Mouse (Mus musculus) hindbrain, embryonic 10.5 days (tissue): ENCODE results near the gene Pef1. TPM values are rescaled to one million over a fixed set of nuclear protein-coding genes. Genes with fewer than 3 reads are reported as not detected.

ENCODE experiments used
- DNase-seq: peaks from one replicate; pipeline ENCODE4 v3.0.0-alpha.2; 2017; ENCODE audit warnings: low spot score
- H3K27ac ChIP-seq: fragments of 300-500 bp; sonication (generic); 2 replicates; pipeline ENCODE4 v1.5.1; 2016; ENCODE audit warnings: mild to moderate bottlenecking, moderate library complexity
- H3K27me3 ChIP-seq: fragments of 300-500 bp; sonication (generic); 2 replicates; pipeline ENCODE4 v1.6.1; 2016; ENCODE audit warnings: mild to moderate bottlenecking; ENCODE audit not compliant: poor library complexity, insufficient read depth, severe bottlenecking
- H3K36me3 ChIP-seq: fragments of 300-500 bp; sonication (generic); 2 replicates; pipeline ENCODE4 v1.6.1; 2016; ENCODE audit warnings: mild to moderate bottlenecking, moderate library complexity
- H3K4me1 ChIP-seq: fragments of 300-500 bp; sonication (generic); replicated peaks from 2 replicates; pipeline ENCODE4 v1.6.1; 2016; ENCODE audit warnings: mild to moderate bottlenecking
- H3K4me3 ChIP-seq: fragments of 300-500 bp; sonication (generic); 2 replicates; pipeline ENCODE4 v1.5.1; 2016; ENCODE audit warnings: mild to moderate bottlenecking, moderate library complexity
- H3K9me3 ChIP-seq: fragments of 300-500 bp; sonication (generic); 2 replicates; pipeline ENCODE4 v1.6.1; 2016; ENCODE audit warnings: mild to moderate bottlenecking, moderate library complexity
- WGBS: fragments of 180-500 bp; shearing (Covaris S2); methylation state at CpG from one replicate; pipeline ENCODE4 v1.1.7; 2016; 5-methylcytosine and 5-hydroxymethylcytosine counted together
- polyA plus RNA-seq: library from polyadenylated mRNA; unstranded; fragments of >200 nt; fragmentation: Nextera tagmentation; extraction: Ambion mirVana; gene quantifications from 2 replicates; pipeline ENCODE4 v1.2.1, GENCODE M21; 2016

Pef1 gene
- polyA plus RNA-seq: 76.3 and 83.5 TPM in 2 replicates

DNA sequence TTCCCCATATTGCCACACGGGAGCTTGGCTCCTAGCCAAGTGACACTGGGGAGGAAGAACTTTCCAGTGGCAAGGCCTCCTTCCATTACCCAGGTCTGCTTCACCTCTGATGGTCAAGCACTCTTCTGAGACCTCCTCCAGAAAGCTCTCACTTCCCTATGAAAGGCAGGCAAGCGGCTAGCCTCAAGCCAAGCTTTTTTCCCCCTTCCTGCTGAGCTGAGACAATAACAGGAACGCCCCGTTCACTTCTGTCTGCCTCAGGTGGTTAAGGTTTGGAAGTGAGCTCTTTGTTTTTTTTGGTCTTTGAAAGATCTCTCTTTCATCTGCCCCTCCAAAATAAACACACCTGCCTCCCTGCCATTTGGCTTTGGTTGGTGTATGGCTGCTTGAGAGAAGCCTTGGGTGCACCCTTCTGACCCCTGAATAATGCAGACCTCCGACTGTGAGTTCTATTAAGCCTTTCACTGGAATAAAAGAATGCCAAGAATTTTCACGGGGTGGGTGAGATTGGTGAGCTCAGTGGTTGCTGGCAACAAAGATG lies at the start of gene Pef1:
Gene Pef1 (plus strand): TSS at position 448 of the 541 bp plus-strand sequence.
- Histone ChIP-seq H3K9me3 (0 out of 2 replicates have a peak, but pooled peaks cover 4% of the 10 kb centered on the region), H3K36me3 (no peaks in the 10 kb centered on the region), H3K27ac (peak within 1 kb of the TSS; percentile 67), H3K4me1 (peaks cover 39% of the 10 kb centered on the region), H3K4me3 (no peak within 1 kb of the TSS), H3K27me3 (peaks cover 9% of the 10 kb centered on the region; the same call in 1 of the 2 replicates)
- WGBS: 6% methylated on average over 6 of the region's 6 CpGs
- DNase-seq: no peak

DNA sequence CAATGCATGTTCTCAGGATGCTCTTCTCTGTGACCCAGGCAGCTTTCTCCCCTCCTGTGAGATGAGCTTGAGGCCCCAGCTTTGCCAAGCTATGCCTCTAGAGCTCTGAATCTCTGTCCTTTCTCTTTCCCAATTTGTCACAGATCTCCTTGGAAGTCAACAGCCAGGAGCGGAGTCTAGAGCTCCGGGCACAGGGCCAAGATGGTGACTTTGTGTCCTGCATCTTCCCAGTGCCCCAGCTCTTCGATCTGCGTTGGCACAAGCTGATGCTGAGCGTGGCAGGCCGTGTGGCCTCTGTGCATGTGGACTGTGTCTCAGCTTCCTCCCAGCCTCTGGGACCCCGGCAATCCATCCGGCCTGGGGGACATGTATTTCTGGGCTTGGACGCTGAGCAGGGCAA lies 49.2 kb upstream of the Pef1 start:
- no peaks in the 10 kb centered on the region for H3K9me3 ChIP-seq
- no peak overlapping the region for H3K27ac ChIP-seq
- 91% methylated on average over 9 of the region's 9 CpGs for WGBS
- peaks cover 74% of the 10 kb centered on the region for H3K4me1 ChIP-seq
- H3K4me3 ChIP-seq: no peak overlapping the region
- peaks cover 20% of the 10 kb centered on the region for H3K27me3 ChIP-seq
- DNase-seq: no peak
- no peaks in the 10 kb centered on the region for H3K36me3 ChIP-seq

DNA sequence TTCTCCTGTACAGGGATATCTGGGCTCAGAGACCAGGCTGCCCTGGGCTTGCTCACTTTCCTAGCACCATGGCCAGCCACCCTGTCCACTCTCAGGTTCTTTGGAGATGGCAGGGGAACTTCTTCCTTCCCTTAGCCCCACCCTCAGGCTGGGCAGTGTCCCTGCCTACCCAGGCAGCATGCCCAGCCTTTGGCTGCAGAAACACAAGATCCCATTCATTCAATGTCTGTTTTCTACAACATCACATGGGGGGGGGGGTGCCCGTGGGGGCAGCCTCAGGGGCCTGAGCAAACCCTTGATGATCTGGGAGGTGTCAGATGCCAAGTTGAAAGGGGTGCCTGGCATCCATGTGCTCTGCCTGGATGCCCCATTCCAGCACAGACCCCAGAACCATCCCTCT lies 47.6 kb upstream of the Pef1 start:
- 48% methylated on average over 1 of the region's 1 CpGs for WGBS

DNA sequence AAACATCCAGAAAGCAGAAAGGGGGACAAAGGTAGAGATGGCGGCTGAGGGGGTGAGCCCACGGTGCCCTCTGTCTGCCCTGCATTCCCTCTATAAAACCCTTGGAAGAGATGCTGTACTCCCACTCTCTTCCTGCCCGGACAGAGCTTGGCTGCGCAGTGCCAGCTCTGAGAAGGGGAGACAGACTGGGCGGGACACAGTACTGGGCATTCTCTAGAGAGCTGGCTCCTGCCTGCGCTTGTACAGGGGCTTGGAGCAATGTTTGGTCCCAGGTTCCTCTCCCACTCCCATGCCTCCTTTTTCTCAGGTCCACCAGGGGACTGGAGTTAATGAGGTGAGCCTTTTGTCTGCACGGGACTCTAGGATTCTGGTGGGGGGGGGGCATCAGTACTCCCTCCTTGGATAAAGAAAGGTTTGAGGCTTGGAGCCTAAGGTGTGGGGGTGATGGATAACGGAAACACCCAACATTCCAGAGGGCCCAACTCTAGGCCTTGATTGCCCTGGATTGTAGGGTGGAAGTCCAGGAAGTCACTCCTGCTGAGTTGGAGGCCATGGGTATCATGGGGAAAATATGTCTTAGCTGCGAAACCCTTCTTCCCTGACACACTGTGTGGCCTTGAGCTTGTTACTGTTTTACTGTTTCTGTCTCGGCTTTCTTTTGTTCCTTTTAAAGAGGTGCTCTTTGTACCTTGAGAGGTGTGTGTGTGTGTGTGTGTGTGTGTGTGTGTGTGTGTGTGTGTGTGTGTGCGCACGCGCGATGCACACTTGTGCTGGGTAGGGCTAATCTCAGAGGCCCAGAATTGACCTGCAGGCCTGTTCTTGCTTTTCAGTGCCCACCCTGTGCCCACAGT lies 47.0 kb upstream of the Pef1 start:
- peak overlapping the region; percentile 75 for H3K27ac ChIP-seq
- H3K9me3 ChIP-seq: no peaks in the 10 kb centered on the region
- 85% methylated on average over 14 of the region's 14 CpGs for WGBS
- no peak for DNase-seq
- no peaks in the 10 kb centered on the region; the same call in 1 of the 2 replicates for H3K27me3 ChIP-seq
- H3K4me1 ChIP-seq: peaks cover 64% of the 10 kb centered on the region
- no peak overlapping the region for H3K4me3 ChIP-seq
- no peaks in the 10 kb centered on the region for H3K36me3 ChIP-seq

More for the DNA sequence above, 47.6 kb upstream of the Pef1 start:
- peaks cover 64% of the 10 kb centered on the region for H3K4me1 ChIP-seq
- no peaks in the 10 kb centered on the region for H3K9me3 ChIP-seq
- H3K4me3 ChIP-seq: no peak overlapping the region
- H3K36me3 ChIP-seq: no peaks in the 10 kb centered on the region
- H3K27ac ChIP-seq: no peak overlapping the region; the same call in 1 of the 2 replicates
- H3K27me3 ChIP-seq: peaks cover 5% of the 10 kb centered on the region; the same call in 1 of the 2 replicates
- no peak for DNase-seq

DNA sequence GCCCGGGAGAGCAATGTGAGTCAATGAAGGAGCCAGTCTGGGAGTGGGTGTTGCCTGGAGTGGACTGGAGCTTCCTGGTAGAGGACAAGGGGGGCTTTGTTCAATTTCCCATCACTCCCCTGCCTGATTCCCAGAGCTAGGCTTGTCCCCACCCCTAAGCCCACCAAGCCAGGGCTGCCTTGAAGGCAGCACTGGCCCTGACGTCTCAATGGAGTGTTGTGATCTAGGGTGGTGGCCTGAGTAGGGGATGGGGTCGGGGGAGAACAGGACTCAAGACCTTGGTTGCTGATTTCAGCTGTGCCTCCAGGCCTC lies 46.4 kb upstream of the Pef1 start:
- WGBS: 53% methylated on average over 3 of the region's 3 CpGs
- peak overlapping the region; percentile 75 for H3K27ac ChIP-seq
- H3K9me3 ChIP-seq: no peaks in the 10 kb centered on the region
- no peak for DNase-seq
- no peaks in the 10 kb centered on the region for H3K36me3 ChIP-seq
- no peak overlapping the region for H3K4me3 ChIP-seq
- no peaks in the 10 kb centered on the region; the same call in 1 of the 2 replicates for H3K27me3 ChIP-seq
- peaks cover 64% of the 10 kb centered on the region for H3K4me1 ChIP-seq

DNA sequence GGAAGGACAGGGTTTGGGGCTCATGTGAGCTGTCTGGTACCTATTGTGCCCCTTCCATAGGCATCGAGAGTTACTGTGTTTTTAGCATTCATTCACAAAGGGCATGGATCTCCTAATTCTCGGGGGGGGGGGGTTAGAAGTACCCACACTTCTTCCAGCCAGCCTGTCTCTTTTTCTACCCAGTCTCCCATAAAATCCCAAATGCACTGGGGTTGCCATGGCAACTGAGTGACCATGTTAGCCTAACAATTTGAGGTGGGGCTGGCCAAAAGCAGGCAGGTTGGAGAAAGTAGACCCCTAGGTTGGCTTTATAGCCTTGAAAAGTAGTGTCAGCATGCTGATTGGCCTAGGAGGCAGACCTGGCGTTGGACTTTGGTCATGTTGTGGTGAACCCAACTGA lies 45.9 kb upstream of the Pef1 start:
- 55% methylated on average over 3 of the region's 3 CpGs for WGBS
- DNase-seq: no peak
- peaks cover 61% of the 10 kb centered on the region for H3K4me1 ChIP-seq
- H3K9me3 ChIP-seq: no peaks in the 10 kb centered on the region
- no peaks in the 10 kb centered on the region for H3K36me3 ChIP-seq
- no peaks in the 10 kb centered on the region; the same call in 1 of the 2 replicates for H3K27me3 ChIP-seq
- peak overlapping the region; percentile 75 for H3K27ac ChIP-seq
- H3K4me3 ChIP-seq: no peak overlapping the region

DNA sequence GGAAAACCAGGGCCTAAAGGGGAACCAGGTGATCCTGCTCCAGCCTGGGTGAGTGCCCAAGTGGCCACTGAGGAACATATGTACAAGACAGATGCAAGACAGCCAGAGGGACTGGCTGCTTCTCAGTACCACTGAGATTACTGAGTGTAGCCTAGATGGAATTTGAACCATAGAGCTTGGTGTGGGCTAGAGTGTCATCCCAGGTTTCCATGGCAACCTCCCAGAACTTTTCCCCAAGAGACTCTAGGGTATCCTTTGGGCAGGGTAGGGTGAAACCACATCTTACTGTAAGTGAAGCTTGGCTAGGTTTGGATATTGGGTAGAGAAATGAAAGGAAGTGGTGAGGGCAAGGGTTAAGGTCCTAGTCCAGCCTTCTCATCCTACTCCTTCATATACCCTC lies 41.4 kb upstream of the Pef1 start:
- Histone ChIP-seq H3K4me1 (peaks cover 35% of the 10 kb centered on the region), H3K27ac (no peak overlapping the region), H3K36me3 (no peaks in the 10 kb centered on the region), H3K9me3 (no peaks in the 10 kb centered on the region), H3K27me3 (peaks cover 2% of the 10 kb centered on the region; the same call in 1 of the 2 replicates), H3K4me3 (no peak overlapping the region)
- no peak for DNase-seq

DNA sequence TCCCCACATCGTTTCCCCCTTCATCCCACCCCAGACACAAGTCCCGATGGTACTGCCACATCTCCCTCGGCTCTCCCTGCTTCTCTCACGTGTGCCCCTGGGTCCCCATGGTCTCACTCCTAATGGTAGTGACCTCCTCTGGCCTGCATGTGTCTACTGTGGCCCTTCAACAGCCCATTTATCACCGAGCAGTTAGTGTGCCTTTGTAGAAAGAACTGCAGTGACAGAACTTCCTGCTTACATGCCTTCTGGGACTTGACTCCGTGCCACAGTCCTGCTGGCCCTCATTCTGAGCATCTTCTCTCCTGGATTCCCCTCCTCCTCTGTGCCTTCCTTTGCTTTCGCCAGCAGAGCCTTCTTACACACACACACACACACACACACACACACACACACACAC lies 39.2 kb upstream of the Pef1 start:
- Histone ChIP-seq H3K4me3 (no peak overlapping the region), H3K4me1 (peaks cover 23% of the 10 kb centered on the region), H3K27me3 (0 out of 2 replicates have a peak, but pooled peaks cover 3% of the 10 kb centered on the region), H3K36me3 (no peaks in the 10 kb centered on the region), H3K27ac (no peak overlapping the region), H3K9me3 (no peaks in the 10 kb centered on the region)
- 71% methylated on average over 7 of the region's 7 CpGs for WGBS
- no peak for DNase-seq

DNA sequence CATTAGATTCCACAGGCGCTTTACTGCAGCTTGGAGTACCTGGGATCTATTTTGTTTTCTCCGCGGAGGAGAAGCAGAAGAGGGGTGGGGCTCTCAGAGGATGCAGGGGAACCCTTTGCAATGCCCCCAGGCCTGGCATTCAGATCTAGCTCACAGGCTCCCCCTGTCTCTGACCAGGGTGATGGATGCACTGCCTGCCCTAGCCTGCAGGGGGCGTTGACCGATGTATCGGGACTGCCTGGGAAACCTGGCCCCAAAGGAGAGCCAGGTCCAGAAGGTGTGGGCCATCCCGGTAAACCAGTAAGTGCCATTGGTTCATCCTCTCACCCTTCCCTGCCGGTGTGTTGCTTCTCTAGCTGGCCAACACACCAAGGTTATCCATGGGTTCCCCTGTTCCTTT lies 35.5 kb upstream of the Pef1 start:
- Histone ChIP-seq H3K36me3 (no peaks in the 10 kb centered on the region), H3K4me3 (no peak overlapping the region), H3K9me3 (no peaks in the 10 kb centered on the region), H3K27ac (no peak overlapping the region), H3K27me3 (0 out of 2 replicates have a peak, but pooled peaks cover 3% of the 10 kb centered on the region), H3K4me1 (peaks cover 3% of the 10 kb centered on the region; the same call in 1 of the 2 replicates)
- DNase-seq: peak; percentile 29
- 6% methylated on average over 8 of the region's 8 CpGs for WGBS

DNA sequence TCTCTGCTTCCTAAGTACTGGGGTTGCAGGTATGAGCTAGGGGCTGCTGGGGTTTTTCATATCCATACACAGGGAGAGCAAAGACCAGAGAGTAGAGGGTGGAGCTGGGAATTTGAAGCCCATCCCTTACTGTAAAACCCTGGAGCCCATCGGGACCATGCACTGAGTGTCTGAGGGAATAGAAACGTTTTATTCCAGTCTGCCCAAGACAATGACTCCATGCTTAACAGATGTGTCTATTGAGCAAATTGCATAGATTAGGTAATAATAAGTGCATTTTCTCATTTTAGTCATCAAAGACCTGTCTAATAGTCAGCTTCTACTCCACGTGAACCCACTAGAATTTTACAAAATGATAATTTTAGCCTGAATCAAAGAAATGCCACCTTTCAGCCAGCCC lies 31.8 kb upstream of the Pef1 start:
- Histone ChIP-seq H3K27ac (no peak overlapping the region), H3K9me3 (no peaks in the 10 kb centered on the region), H3K27me3 (peaks cover 7% of the 10 kb centered on the region; the same call in 1 of the 2 replicates), H3K36me3 (no peaks in the 10 kb centered on the region), H3K4me3 (no peak overlapping the region), H3K4me1 (0 out of 2 replicates have a peak, but pooled peaks cover 4% of the 10 kb centered on the region)
- DNase-seq: no peak
- 80% methylated on average over 3 of the region's 3 CpGs for WGBS

DNA sequence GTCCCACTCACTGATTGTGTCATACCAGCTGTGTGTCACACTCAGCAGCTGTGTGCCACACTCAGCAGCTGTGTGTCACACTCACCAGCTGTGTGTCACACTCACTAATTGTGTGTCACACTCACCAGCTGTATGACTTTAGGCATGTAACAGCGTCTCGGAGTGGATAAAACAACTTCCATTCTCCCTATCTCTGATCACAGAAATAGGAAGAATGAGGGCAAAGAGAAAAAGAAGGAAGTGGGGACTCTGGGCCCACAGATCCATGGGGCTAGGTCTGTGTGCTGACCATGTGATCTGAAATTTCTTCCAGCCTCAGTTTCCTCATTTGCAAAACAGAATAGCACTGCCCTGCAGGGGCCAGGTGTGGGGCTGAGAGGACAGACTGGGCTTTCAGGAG lies 30.6 kb upstream of the Pef1 start:
- WGBS: 90% methylated on average over 2 of the region's 2 CpGs
- Histone ChIP-seq H3K36me3 (no peaks in the 10 kb centered on the region), H3K4me3 (no peak overlapping the region), H3K4me1 (peaks cover 15% of the 10 kb centered on the region), H3K9me3 (no peaks in the 10 kb centered on the region), H3K27ac (no peak overlapping the region), H3K27me3 (peaks cover 16% of the 10 kb centered on the region)
- DNase-seq: no peak

DNA sequence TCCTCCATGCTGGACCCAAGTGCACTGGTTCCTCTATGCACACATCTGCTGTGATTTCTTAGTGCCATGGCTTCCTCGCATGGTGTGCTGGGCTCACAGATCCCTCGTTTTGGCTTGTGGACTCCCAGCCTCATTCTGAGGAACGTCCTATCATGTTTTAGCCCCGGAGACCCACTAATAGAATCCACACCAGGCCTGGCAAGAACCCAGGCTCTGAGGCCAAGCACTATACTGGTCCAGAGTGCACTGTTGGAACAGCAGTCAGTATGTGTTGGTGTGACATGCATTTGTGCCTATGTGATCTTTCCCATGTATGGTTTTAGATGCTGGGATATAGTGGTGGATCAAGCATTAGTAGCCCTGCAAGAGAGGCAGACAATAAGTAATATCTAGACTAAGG lies 29.0 kb upstream of the Pef1 start:
- 78% methylated on average over 4 of the region's 4 CpGs for WGBS
- H3K36me3 ChIP-seq: no peaks in the 10 kb centered on the region
- H3K4me3 ChIP-seq: no peak overlapping the region
- H3K27me3 ChIP-seq: peaks cover 32% of the 10 kb centered on the region
- no peak overlapping the region for H3K27ac ChIP-seq
- H3K4me1 ChIP-seq: peaks cover 26% of the 10 kb centered on the region
- no peaks in the 10 kb centered on the region for H3K9me3 ChIP-seq
- DNase-seq: no peak

DNA sequence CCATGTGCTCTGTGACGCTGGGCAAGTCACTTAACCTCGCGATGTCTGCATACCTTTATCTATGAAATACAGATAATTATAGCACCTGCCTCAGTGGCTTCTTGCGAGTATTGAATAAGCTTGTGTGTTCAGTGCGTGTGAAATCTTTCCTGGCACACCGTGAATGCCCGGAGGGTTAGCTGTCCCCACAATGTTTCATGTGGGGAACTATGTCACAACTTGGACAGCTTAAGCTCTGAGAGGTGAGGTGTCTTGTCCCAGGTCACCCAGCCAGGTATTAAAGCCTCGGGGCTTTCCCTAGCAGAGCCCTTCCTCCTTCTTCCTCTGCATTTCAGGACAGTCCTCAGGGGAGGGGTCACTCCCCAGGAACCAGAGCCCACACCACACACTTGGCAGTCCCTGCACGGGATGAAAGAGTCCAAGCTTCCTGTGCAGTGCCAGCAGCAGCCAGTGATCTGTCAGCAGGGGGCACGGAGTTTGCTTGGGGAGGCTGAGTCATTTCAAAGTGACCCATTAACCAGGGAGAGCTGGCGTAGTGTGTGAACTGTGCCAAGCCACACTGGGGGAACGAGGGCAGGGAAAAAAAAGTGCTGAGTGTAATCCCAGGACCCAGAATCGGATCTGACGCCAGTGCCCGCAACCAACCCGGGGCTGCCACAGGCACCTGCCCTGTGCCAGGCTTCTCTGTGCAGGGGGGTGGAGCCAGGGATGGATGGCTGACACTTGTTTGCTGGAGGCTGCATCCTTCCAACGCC lies 27.4 kb upstream of the Pef1 start:
- peaks cover 39% of the 10 kb centered on the region for H3K4me1 ChIP-seq
- 73% methylated on average over 17 of the region's 17 CpGs for WGBS
- no peak for DNase-seq
- H3K9me3 ChIP-seq: no peaks in the 10 kb centered on the region
- H3K27ac ChIP-seq: no peak overlapping the region
- H3K27me3 ChIP-seq: peaks cover 44% of the 10 kb centered on the region
- H3K4me3 ChIP-seq: no peak overlapping the region
- H3K36me3 ChIP-seq: no peaks in the 10 kb centered on the region
